Mouse (Mus musculus): Measurements from ENCODE around the gene Gpr62.
"Not testable (repeated sequence)": the region's sequence is repeated elsewhere in the genome, so short reads cannot be mapped to it uniquely, and the experiment has no call there.

The Gpr62 gene

GRCm38 (mm10) chr9:106465571-106466200 is at the start of gene Gpr62:
Gene Gpr62, minus strand, starts transcription at chr9:106465938.
- DNase-seq (ENCODE audit: low read depth, low spot score): no peak

- no peak for DNase-seq (ENCODE audit: low read depth, low spot score)
Observed at GRCm38 (mm10) chr9:106514273-106514672, 48.5 kb upstream of the Gpr62 start, which contains the start of gene Iqcf5. Gene Iqcf5, plus strand, starts transcription at chr9:106514573.

- DNase-seq (ENCODE audit: low read depth, low spot score): no peak
Observed at GRCm38 (mm10) chr9:106513566-106513965, 47.8 kb upstream of the Gpr62 start.

GRCm38 (mm10) chr9:106512729-106513450 is 47.2 kb upstream of the Gpr62 start:
- no peak for DNase-seq (ENCODE audit: low read depth, low spot score)

- DNase-seq (ENCODE audit: low read depth, low spot score): no peak
Observed at GRCm38 (mm10) chr9:106509356-106509755, 43.6 kb upstream of the Gpr62 start.

- no peak for DNase-seq (ENCODE audit: low read depth, low spot score)
Observed at GRCm38 (mm10) chr9:106504246-106504645, 38.5 kb upstream of the Gpr62 start.

- no peak for DNase-seq (ENCODE audit: low read depth, low spot score)
Observed at GRCm38 (mm10) chr9:106501846-106502245, 36.1 kb upstream of the Gpr62 start.

GRCm38 (mm10) chr9:106499667-106500066 is 33.9 kb upstream of the Gpr62 start, which contains the start of gene Iqcf1:
Gene Iqcf1, plus strand, starts transcription at chr9:106499967.
- DNase-seq (ENCODE audit: low read depth, low spot score): no peak

GRCm38 (mm10) chr9:106487602-106488001 is 21.9 kb upstream of the Gpr62 start:
- not testable (repeated sequence) for DNase-seq (ENCODE audit: low read depth, low spot score)

GRCm38 (mm10) chr9:106485076-106485475 is 19.3 kb upstream of the Gpr62 start:
- DNase-seq (ENCODE audit: low read depth, low spot score): no peak

GRCm38 (mm10) chr9:106483606-106484005 is 17.9 kb upstream of the Gpr62 start:
- DNase-seq (ENCODE audit: low read depth, low spot score): no peak

GRCm38 (mm10) chr9:106483136-106483535 is 17.4 kb upstream of the Gpr62 start:
- no peak for DNase-seq (ENCODE audit: low read depth, low spot score)

- DNase-seq (ENCODE audit: low read depth, low spot score): no peak
Observed at GRCm38 (mm10) chr9:106482578-106483115, 16.9 kb upstream of the Gpr62 start.

GRCm38 (mm10) chr9:106481676-106482075 is 15.9 kb upstream of the Gpr62 start:
- no peak for DNase-seq (ENCODE audit: low read depth, low spot score)

GRCm38 (mm10) chr9:106481075-106481474 is 15.3 kb upstream of the Gpr62 start:
- DNase-seq (ENCODE audit: low read depth, low spot score): no peak

- DNase-seq (ENCODE audit: low read depth, low spot score): no peak
Observed at GRCm38 (mm10) chr9:106480541-106480940, 14.8 kb upstream of the Gpr62 start.

- no peak for DNase-seq (ENCODE audit: low read depth, low spot score)
Observed at GRCm38 (mm10) chr9:106478101-106478500, 12.4 kb upstream of the Gpr62 start.

GRCm38 (mm10) chr9:106477649-106478048 is 11.9 kb upstream of the Gpr62 start:
- no peak for DNase-seq (ENCODE audit: low read depth, low spot score)

GRCm38 (mm10) chr9:106476924-106477484 is 11.3 kb upstream of the Gpr62 start, which contains the start of gene Parp3:
Gene Parp3, minus strand, starts transcription at chr9:106476949.
- peak; percentile 98 for DNase-seq (ENCODE audit: low read depth, low spot score)

GRCm38 (mm10) chr9:106476002-106476923 is 10.5 kb upstream of the Gpr62 start:
- DNase-seq (ENCODE audit: low read depth, low spot score): no peak

GRCm38 (mm10) chr9:106475663-106476001 is 9.9 kb upstream of the Gpr62 start, which contains the start of gene Rrp9:
Gene Rrp9, plus strand, starts transcription at chr9:106475963.
- no peak for DNase-seq (ENCODE audit: low read depth, low spot score)
